Mouse (Mus musculus) spleen, adult 2 months (tissue): Measurements from ENCODE around the gene Olfr1148.

ENCODE experiments used
- CTCF ChIP-seq: fragments of 200-500 bp; IDR thresholded peaks from 2 replicates; pipeline ENCODE4 v1.5.1; 2011; ENCODE audit warnings: mild to moderate bottlenecking, inconsistent platforms; ENCODE audit not compliant: insufficient read depth, insufficient read length, insufficient replicate concordance; ENCODE audit errors: extremely low read depth
- POLR2A ChIP-seq: fragments of 200-500 bp; IDR thresholded peaks from 2 replicates; pipeline ENCODE4 v1.6.1; 2011; ENCODE audit warnings: low read depth, low read length, inconsistent platforms

DNA sequence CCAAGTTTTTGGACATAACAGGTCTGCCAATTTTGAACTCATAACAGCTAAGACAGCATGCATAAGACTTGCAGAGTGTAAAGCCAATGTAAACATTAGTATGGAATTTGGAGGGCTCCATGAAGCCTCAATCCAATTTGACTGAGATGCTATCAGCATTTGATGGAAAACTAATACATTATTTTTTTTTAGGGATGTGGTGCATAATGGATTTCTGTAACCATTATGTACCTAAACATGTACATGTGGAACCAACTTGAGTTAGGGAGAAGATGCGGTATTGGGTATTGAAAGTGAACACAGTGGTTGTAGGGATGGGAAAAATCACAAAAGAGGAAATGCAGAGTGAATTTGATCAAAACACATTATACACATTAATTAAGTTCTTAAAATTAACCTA is at the start of gene Olfr1148:
- TF ChIP-seq CTCF (no peak), POLR2A (no peak)
